Mouse (Mus musculus) frontal cortex, postnatal 14 days (tissue): ENCODE measurements around the gene Nup210l.
"Not testable (repeated sequence)": the region's sequence is repeated elsewhere in the genome, so short reads cannot be mapped to it uniquely, and the experiment has no call there.

ENCODE experiments used
- DNase-seq, 2 experiments: peaks; one replicate each; pipeline ENCODE4 v3.0.0; 2022; ENCODE audit warnings: low spot score in 2 of 2

The Nup210l gene

DNA sequence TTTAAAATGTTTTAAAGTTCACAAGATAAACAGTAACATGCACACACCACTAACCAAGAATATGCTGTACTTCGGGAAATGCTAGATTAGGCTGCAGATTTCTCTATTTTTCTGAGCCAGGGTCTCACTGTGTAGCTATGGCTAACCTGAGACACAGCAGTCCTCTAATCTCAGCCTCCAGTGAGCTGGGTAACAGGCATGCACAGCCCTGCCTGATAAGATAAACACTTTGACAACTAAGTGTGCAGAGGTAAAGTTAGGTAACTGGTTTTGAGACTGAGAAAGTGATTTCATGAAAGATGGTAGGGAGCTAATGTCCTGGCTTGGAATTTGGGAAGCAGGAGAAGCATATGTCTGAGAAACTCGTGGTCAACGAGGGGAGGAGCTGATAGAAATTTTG is 9.5 kb upstream of the Nup210l start:
- no peak for DNase-seq

DNA sequence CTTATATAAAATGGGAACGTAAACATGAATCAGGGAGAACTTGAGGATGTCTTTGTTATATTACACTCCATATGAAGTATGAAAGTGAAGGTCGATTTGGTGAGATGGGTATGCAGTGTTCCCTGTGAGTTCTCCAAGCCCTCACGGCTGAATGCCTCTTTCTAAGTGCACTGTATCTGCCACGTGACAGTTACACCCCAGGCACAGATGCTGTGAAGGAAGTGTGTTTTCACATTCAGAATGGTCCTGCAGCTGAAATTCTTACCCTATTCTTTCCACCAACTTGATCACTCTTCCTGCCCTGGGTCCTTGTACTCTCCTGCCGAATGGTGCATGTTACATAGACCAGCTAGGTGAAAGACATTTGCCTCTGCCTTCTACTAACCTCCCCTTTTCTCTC is 6.0 kb upstream of the Nup210l start:
- no peak for DNase-seq

DNA sequence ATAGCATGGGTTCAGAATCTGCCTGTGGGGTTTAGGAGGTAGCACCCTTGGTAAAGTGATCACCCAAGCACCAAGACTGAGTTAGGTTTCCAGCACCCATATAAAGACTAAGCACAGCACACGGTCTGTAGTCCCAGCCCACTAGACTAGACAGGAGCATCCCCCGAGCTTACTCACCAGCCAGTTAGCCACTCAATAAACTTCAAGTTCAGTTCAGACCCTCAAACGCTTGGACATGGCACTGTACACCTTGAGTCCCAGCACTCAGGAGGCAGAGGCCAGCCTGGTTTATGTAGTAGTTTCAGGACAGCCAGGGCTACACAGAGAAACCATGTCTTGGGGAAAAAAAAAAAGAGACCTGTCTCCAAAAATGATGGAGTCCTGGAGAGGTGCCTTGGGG is 2.9 kb upstream of the Nup210l start:
- DNase-seq = no peak

- no peak for DNase-seq
Measured at GRCm38 (mm10) chr3:90101673-90102072, 2.3 kb upstream of the Nup210l start.

- no peak for DNase-seq
Measured at GRCm38 (mm10) chr3:90102239-90102638, 1.7 kb upstream of the Nup210l start.

DNA sequence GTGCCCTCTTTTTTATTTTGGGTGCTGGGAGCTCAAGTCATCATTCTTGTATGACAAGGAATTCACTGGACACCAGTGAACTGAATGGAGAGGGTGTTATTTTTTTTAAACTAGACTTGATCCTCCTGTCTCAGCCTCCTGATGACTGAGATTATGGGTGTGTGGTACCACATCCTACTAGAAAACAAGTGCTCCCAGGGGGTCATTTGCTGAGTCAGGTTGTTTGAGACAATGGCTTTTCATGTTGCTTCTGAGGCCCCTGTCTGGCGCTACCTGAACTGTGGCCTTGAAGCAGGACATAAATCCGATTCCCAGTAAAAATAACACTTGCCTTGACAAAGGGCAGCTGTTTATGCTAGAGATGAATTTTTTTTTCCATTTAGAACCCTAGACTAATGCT is 756 bp upstream of the Nup210l start:
- DNase-seq = no peak

DNA sequence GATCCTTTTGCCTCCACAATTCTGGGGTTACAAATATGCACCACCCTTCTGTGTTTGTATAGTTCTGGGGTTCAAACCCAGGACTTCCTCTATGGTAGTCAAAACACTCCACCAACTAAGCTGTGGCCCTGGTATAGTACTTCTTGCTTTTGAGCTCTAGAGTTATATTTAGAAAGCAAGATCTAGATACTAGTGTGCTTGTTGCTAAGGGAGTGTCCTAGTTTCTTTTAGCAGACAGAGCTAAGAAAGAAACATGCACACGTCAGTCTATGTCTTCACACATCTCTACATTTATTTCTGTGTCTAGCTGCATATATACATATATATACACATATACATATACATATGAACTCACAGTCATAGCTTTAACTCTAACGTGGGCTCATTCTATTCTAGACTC is 7.8 kb downstream of the Nup210l start:
- no peak for DNase-seq

GRCm38 (mm10) chr3:90114342-90114741 is 10.4 kb downstream of the Nup210l start:
- no peak for DNase-seq

GRCm38 (mm10) chr3:90115526-90115925 is 11.6 kb downstream of the Nup210l start:
- no peak for DNase-seq

DNA sequence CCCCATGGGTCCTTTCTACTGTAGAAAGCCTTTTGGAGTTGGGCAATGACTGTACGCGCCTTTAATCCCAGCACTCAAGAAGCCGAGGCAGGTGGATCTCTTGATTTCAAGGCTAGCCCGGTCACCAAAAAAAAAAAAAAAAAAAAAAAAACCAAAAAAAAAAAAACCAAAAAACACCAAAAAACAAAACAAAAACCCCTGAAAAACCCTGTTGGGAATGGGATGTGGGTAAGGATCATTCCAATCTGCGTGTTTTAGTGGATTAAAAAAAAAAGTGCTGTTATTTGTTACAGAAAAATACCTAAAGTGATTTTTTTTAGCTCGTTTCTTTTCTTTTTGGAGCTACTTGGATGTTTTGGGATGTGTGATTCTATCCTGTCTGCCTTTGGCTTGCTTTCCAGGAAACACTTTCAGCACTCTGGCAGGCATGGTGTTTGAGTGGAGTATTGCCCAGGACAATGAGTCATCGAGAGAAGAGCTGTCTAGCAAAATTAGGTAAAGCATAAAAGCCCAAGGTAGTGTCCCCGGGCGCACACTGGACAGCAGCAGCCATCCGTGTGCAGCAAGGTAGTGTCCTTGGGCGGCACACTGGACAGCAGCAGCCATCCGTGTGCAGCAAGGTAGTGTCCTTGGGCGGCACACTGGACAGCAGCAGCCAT is 14.3 kb downstream of the Nup210l start:
- peak in 1 of 2 experiments; percentile 37 for DNase-seq

DNA sequence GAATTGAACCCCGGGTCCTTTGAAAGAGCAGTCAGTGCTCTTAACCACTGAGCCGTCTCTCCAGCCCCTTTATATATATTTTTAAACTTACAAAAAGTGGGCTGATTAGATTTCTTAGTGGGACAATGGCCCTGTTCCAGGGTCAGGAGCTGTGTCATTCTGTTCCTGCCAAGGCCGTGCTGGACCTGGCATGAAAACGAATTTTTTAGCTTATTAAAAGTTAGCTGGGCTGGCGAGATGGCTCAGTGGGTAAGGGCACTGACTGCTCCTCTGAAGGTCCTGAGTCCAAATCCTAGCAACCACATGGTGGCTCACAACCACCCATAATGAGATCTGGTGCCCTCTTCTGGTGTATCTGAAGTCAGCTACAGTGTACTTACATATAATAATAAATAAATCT is 18.1 kb downstream of the Nup210l start:
- not testable (repeated sequence) for DNase-seq

DNA sequence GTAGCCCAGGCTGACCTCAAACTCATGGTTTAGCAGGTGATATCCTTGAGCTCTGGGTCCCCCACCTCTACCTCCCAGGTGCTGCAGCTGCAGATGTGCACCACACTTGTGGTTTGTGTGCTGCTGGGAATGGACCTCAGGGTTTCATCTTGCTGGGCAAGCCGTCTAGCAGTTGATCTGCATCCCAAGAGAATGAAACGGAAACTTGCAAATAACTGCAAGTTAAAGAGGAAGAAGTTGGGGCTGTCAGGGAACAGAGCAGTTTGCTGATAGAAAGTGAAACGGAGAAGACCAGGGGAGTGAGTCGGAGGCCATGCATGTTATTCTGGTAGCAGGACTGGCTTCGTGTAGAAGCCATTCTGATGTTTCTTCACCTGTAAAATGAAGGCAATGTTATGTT is 21.8 kb downstream of the Nup210l start:
- no peak for DNase-seq

DNA sequence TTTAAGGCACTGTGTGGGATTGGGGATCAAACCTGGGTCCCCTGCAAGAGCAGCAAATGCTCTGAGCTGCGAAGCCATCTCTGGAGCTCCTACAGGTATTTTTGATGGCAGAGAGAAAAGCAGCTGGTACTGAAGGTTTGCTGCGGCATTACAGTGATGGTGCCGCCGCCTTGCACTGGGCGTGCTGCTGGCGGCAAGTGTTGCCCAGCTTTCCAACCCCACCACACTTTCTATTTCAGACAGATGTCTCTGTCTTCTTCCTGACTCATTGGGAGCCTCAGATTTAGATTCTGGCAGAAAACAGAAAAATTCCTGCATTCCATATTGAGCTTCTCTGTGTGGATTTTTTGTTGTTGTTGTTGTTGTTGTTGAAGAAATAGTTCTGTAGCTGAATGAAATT is 23.9 kb downstream of the Nup210l start:
- no peak for DNase-seq

DNA sequence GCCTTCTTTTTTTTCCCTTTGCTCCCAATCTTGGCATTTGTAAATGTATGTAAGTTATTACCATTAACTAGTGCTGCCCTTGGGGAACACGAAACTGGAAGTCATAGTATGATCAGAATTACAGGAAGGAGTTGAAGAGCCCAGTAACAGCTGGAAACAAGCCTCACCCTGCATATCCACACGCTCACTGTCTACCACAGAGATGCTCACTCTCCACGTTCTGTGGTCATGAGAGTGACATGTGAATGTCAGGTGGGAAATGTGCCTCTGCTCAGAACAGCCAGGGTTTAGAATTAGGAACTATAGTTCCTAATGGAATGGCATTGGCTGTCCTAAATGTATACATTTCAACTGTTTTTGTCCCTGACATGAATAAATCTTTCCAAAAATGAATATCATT is 28.8 kb downstream of the Nup210l start:
- DNase-seq = no peak

- no peak for DNase-seq
Measured at GRCm38 (mm10) chr3:90133331-90133730, 29.4 kb downstream of the Nup210l start.

DNA sequence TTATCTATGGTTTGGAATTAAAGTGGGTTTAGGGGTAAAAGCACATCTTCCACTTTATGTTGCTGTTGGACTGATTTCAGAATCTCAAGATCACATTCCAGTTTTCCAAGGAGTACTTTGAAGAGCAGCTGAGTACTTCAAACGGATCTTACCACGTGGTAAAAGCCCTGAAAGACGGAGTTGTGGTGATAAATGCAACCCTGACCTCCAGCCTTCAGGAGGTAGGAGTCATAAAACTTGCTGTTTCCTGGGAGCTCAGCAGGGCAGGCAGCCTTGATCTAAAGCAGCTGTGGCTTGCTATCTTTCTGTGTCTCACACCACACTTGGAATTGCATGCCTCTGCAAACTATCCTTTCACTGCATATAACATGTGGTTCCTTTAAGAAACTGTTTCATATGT is 30.6 kb downstream of the Nup210l start:
- DNase-seq = no peak

GRCm38 (mm10) chr3:90134993-90135392 is 31.1 kb downstream of the Nup210l start:
- DNase-seq = no peak

- DNase-seq = no peak
Measured at GRCm38 (mm10) chr3:90136660-90137059, 32.7 kb downstream of the Nup210l start.

GRCm38 (mm10) chr3:90137606-90138005 is 33.7 kb downstream of the Nup210l start:
- DNase-seq = no peak

GRCm38 (mm10) chr3:90139962-90140361 is 36.0 kb downstream of the Nup210l start:
- DNase-seq = no peak

GRCm38 (mm10) chr3:90145461-90145860 is 41.5 kb downstream of the Nup210l start:
- DNase-seq = no peak

- DNase-seq = no peak
Measured at GRCm38 (mm10) chr3:90146651-90147050, 42.7 kb downstream of the Nup210l start.

GRCm38 (mm10) chr3:90151086-90151740 is 47.3 kb downstream of the Nup210l start:
- DNase-seq = no peak

DNA sequence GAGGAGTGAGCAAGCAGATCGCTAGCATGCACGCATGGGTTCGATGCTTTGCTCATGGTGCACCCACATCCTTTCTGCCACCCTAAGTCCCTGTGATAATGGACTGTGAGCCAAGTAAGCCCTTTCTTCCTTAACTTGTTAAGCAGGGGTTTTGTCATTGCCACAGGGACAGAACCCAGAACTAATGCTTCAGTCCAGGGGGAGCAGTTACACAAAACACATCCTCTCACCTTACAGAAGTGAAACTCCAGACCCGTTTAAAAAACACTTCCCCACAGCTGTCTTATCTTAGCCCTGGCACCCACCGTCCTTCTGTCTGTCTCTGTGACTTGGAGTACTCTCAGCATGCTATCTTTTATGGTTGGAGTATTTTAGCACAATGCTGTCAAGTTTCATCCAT is 52.1 kb downstream of the Nup210l start:
- no peak for DNase-seq
